Mouse (Mus musculus) heart, postnatal 4 days (tissue): ENCODE measurements around the gene Il17rb. TPM values are rescaled to one million over a fixed set of nuclear protein-coding genes. Genes with fewer than 3 reads are reported as not detected.

Experiments
- DNase-seq: peaks from one replicate; pipeline ENCODE4 v3.0.0; 2021
- total RNA-seq, 2 experiments: library from RNA; stranded (reverse); gene quantifications; 2 replicates each; pipeline ENCODE4 v1.2.3; 2021

The Il17rb gene
- under 1 TPM in 1 of 2 experiments, not detected in 1; 0.41 TPM for total RNA-seq

- DNase-seq = peak; percentile 70
These were observed at the start of gene Il17rb, which contains the start of gene Chdh for GRCm38 (mm10) chr14:30008733-30009575. Gene Il17rb, minus strand, starts transcription at chr14:30008896. Gene Chdh, plus strand, starts transcription at chr14:30009023.

GRCm38 (mm10) chr14:30056031-30056766 lies 47.5 kb upstream of the Il17rb start:
- no peak for DNase-seq

GRCm38 (mm10) chr14:30054922-30055321 lies 46.2 kb upstream of the Il17rb start:
- DNase-seq = no peak

GRCm38 (mm10) chr14:30050280-30050679 lies 41.6 kb upstream of the Il17rb start:
- no peak for DNase-seq

DNA sequence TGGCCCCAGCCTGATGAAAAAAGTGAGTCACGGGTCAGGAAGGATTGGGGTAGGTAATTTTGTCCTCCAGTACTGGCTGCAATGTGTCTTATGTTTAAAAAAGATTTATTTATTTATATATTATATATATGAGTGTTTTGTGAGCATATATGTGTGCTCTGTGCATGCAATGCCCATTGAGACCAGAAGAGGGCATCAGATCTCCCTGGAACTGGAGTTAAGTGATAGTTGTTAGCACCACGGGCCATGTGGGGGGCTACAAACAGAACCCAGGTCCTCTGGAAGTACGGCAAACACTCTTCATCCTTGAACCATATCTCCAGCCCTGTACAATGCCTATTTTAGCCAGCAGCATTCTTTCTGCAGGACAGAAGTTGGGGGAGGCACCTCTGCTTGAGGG lies 39.4 kb upstream of the Il17rb start:
- no peak for DNase-seq

- DNase-seq = no peak
These were observed 38.3 kb upstream of the Il17rb start for GRCm38 (mm10) chr14:30046976-30047375.

DNA sequence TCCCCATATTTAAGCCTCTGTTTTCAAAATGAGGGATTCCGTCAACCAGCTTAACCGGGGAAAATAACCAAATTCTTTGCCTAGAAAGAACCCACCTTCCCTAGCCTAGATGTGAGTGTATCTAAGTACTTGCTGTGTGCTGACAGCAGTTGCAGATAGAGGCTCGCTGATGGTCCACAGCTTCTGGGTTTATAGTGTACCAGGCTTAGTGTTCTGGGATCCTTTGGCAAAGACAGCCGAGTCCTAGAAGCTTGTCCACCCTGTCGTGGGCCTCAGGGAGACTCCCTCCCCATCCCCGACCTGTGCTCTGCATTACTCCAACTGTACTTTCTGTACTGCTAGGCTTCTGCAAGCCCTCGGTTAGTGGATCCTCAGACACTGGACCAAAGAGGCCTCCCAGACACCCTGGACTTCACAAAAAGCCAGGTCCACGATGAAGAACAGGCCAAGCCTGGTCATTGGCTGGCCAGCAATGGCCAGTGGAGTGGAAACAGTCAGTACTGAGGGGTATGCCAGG lies 37.1 kb upstream of the Il17rb start:
- DNase-seq = peak; percentile 43

- DNase-seq = peak; percentile 36
These were observed 36.5 kb upstream of the Il17rb start for GRCm38 (mm10) chr14:30045239-30045638.

DNA sequence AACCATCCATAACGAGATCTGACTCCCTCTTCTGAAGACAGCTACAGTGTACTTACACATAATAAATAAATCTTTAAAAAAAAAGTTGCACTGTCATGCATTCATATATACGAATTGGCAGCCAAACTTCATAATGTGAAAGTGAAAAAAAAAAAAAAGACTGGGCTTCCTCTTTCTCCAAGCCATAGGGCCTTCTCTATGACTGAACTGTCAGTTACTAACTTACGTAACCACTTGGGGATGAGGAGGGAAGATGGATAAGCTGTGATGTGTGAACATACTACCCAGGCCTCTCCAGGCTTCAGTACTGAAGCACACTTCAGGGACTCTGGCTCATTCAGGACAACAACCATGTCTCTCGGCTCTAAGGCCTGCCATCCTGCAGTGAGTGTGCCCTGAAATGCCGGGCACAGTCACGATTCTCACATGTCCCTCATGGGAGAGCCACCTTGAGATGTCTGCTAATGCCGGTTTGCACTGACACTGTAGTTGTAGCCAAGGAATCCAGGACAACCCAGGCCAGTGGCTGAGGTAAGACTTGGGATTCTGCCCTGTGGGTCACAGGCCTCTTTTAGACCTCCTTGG lies 34.8 kb upstream of the Il17rb start:
- peak; percentile 31 for DNase-seq

DNA sequence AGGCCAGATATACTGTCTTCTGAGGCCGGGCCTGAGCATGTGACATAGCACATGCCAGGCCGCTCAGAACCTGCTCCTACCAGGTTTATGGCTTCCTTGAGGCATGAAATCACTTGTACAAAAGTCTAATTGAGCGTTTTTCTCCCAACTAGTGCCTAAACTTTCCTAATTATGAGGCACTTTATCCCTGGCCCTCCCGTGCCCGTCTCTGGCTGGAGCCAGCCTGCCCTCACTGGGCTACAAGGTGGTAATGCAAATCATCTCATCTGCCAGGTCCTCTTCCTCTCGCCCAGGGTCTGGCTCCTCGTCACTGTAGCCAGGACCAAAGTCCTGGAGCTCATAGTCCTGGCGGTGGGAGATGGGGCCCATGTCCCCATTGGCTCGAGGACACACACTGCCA lies 33.1 kb upstream of the Il17rb start:
- DNase-seq = no peak

DNA sequence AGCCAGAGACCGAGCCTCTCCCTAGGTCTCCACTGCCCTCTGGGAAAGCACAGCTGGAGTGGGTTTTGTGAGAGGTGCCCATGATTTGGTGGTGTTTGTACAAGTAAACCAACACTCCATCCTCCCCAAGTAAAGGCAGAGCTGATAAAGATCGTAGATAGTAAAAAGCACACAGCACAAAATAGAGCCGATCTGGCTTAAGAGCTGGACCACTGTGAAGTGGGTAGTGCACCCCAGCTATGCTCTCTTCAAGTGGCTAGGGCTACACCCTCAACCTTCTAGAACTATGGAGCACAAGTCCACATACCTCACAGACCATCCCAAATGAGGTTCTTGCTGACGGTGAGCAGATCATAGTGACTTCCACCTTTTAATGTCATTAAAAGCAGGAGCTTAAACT lies 30.7 kb upstream of the Il17rb start:
- DNase-seq = no peak

DNA sequence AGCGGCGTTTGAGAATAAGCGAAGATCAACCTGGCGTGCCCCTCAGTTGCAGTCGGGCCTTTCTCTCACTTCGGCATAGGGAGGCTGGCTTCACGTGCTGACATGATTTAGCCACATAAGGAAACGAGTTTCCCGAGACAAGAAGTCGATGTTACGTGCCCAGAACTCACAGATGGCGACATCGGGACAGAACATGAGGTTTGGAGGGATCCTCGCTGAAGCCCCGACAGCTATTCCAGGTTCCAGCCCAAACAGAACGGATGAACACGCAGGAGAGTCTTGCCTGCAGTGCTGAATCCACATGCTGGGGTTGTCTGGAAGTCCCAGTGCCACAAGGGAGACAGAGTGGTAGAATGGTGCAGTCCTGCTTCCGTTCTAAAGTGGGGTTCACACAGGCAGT lies 29.7 kb upstream of the Il17rb start:
- no peak for DNase-seq

- peak; percentile 19 for DNase-seq
These were observed 24.7 kb upstream of the Il17rb start for GRCm38 (mm10) chr14:30033405-30033804.

GRCm38 (mm10) chr14:30027378-30027777 lies 18.7 kb upstream of the Il17rb start:
- DNase-seq = peak; percentile 51

DNA sequence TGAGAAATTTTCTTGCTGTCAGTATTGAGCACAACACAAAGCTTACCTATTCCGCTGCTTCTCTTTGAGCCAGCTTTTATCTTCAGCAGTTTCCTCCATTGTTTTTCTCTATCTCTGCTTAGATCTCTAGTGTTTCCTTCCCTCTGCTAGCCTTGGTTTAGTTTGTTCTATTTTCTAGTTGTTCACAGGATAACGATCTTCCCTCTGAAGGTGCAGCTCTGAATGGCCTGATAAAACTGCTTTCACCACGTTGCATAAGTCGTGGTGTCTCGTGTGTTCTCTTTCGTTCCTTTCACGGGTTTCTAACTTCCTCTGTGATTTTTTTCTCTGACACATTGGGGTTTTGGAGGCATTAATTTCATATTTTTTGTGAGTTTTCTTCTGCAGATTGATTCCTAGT lies 15.7 kb upstream of the Il17rb start:
- DNase-seq = no peak

GRCm38 (mm10) chr14:30022471-30022870 lies 13.8 kb upstream of the Il17rb start:
- no peak for DNase-seq

- no peak for DNase-seq
These were observed 11.3 kb upstream of the Il17rb start for GRCm38 (mm10) chr14:30019792-30020575.

GRCm38 (mm10) chr14:30019375-30019774 lies 10.7 kb upstream of the Il17rb start:
- no peak for DNase-seq

- no peak for DNase-seq
These were observed 10.2 kb upstream of the Il17rb start for GRCm38 (mm10) chr14:30018846-30019245.

- no peak for DNase-seq
These were observed 9.7 kb upstream of the Il17rb start for GRCm38 (mm10) chr14:30018463-30018801.

GRCm38 (mm10) chr14:30017794-30018462 lies 9.2 kb upstream of the Il17rb start:
- no peak for DNase-seq

DNA sequence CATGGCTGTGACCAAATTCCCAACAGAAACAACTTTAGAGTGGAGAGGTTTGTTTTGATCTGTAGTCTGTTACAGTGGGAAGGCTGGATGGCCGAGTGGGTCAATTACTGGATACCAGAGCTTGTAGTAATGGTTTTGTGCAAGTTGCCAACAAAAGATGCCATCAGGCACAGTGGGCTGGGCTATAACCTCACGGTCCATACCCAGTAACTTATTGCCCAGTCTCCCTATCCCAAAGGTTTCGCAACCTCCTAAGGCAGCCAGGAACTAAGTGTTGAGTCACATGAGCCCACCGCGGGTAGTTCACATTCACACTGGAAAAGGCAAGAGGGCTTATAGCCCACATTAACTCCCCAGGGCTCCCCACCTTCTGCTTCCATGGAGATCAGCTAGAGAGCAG lies 8.0 kb upstream of the Il17rb start:
- DNase-seq = no peak
